Mouse (Mus musculus): Measurements from ENCODE around the gene Ccar1. TPM values are rescaled to one million over a fixed set of nuclear protein-coding genes. Genes with fewer than 3 reads are reported as not detected.

Ccar1 gene
- polyA plus RNA-seq, 1 experiment from 2014 or later = 122 TPM

GRCm38 (mm10) chr10:62703579-62703978, 88.5 kb downstream of the Ccar1 start:
- no peak overlapping the region for H3K27ac ChIP-seq (ENCODE audit: low read depth)
- WGBS = 74% methylated on average over 4 of the region's 4 CpGs
- H3K9ac ChIP-seq (ENCODE audit: low read length) = no peak overlapping the region
- H3K36me3 ChIP-seq (ENCODE audit: control insufficient read depth, insufficient read depth, low read length) = no peaks in the 10 kb centered on the region
- H3K4me2 ChIP-seq (ENCODE audit: low read length) = no peak overlapping the region
- no peaks in the 10 kb centered on the region for H3K4me1 ChIP-seq (replicated peaks; ENCODE audit: control insufficient read depth, insufficient read depth, low read length)
- DNase-seq (ENCODE audit: low spot score) = no peak
- no peaks in the 10 kb centered on the region for H3K9me3 ChIP-seq (ENCODE audit: control insufficient read depth, low read length)
- no peak overlapping the region for H3K4me3 ChIP-seq (ENCODE audit: low read depth, low read length)
- no peaks in the 10 kb centered on the region for H3K27me3 ChIP-seq (replicated peaks; ENCODE audit: control insufficient read depth, insufficient read depth, low read length)
- no peak for ATAC-seq (replicated peaks; ENCODE audit: low FRiP score, low TSS enrichment, low read depth)

GRCm38 (mm10) chr10:62702436-62702835, 89.7 kb downstream of the Ccar1 start:
- H3K36me3 ChIP-seq (ENCODE audit: control insufficient read depth, insufficient read depth, low read length) = no peaks in the 10 kb centered on the region
- no peaks in the 10 kb centered on the region for H3K27me3 ChIP-seq (replicated peaks; ENCODE audit: control insufficient read depth, insufficient read depth, low read length)
- H3K4me2 ChIP-seq (ENCODE audit: low read length) = no peak overlapping the region
- 85% methylated on average over 4 of the region's 4 CpGs for WGBS
- ATAC-seq (replicated peaks; ENCODE audit: low FRiP score, low TSS enrichment, low read depth) = no peak
- no peak for DNase-seq (ENCODE audit: low spot score)
- no peaks in the 10 kb centered on the region for H3K4me1 ChIP-seq (replicated peaks; ENCODE audit: control insufficient read depth, insufficient read depth, low read length)
- no peak overlapping the region for H3K27ac ChIP-seq (ENCODE audit: low read depth)
- H3K9me3 ChIP-seq (ENCODE audit: control insufficient read depth, low read length) = no peaks in the 10 kb centered on the region
- no peak overlapping the region for H3K9ac ChIP-seq (ENCODE audit: low read length)
- no peak overlapping the region for H3K4me3 ChIP-seq (ENCODE audit: low read depth, low read length)

Other genes with a start within 250 kb of the Ccar1 start
- gene Kif1bp, start 213.8 kb downstream of the Ccar1 start, polyA plus RNA-seq (2014; fragmentation: Nextera tagmentation; extraction: Ambion mirVana) = 34.9 and 37.2 TPM in 2 replicates
- 36.7 and 37.1 TPM in 2 replicates for gene Ddx21, start 190.0 kb downstream of the Ccar1 start, polyA plus RNA-seq (2014; fragmentation: Nextera tagmentation; extraction: Ambion mirVana)
- gene Ddx50, start 141.1 kb downstream of the Ccar1 start, polyA plus RNA-seq (2014; fragmentation: Nextera tagmentation; extraction: Ambion mirVana) = 123 and 129 TPM in 2 replicates
- gene Stox1, start 66.2 kb downstream of the Ccar1 start, polyA plus RNA-seq (2014; fragmentation: Nextera tagmentation; extraction: Ambion mirVana) = 0.95 and 1.4 TPM in 2 replicates
- 30.5 and 30.8 TPM in 2 replicates for gene Tet1, start 116.7 kb upstream of the Ccar1 start, polyA plus RNA-seq (2014; fragmentation: Nextera tagmentation; extraction: Ambion mirVana)
- 12.7 and 14.5 TPM in 2 replicates for gene Slc25a16, start 128.3 kb upstream of the Ccar1 start, polyA plus RNA-seq (2014; fragmentation: Nextera tagmentation; extraction: Ambion mirVana)
- 19.6 and 21.7 TPM in 2 replicates for gene Dna2, start 154.7 kb upstream of the Ccar1 start, polyA plus RNA-seq (2014; fragmentation: Nextera tagmentation; extraction: Ambion mirVana)
- gene Rufy2, start 187.9 kb upstream of the Ccar1 start, polyA plus RNA-seq (2014; fragmentation: Nextera tagmentation; extraction: Ambion mirVana) = 20.0 and 22.8 TPM in 2 replicates
- gene Hnrnph3, start 231.9 kb upstream of the Ccar1 start, polyA plus RNA-seq (2014; fragmentation: Nextera tagmentation; extraction: Ambion mirVana) = 55.8 and 60.5 TPM in 2 replicates
- gene Pbld2, start 232.0 kb upstream of the Ccar1 start, polyA plus RNA-seq (2014; fragmentation: Nextera tagmentation; extraction: Ambion mirVana) = 1.3 and 2.5 TPM in 2 replicates